Mouse (Mus musculus) testis, adult 10 weeks (tissue): ENCODE measurements around the gene Lag3. TPM values are rescaled to one million over a fixed set of nuclear protein-coding genes. Genes with fewer than 3 reads are reported as not detected.

Experiments used
- polyA plus RNA-seq: library from polyadenylated mRNA; stranded (reverse); fragments of 350-450 nt; fragmentation: Illumina TruSeq; extraction: RNeasy Lipid Tissue Mini Kit (QIAGEN cat#74804); gene quantifications from one replicate; pipeline ENCODE4 v1.2.3, GENCODE M21; 2014; ENCODE audit warnings: low read depth, low replicate concordance

The Lag3 gene
- polyA plus RNA-seq = not detected

DNA sequence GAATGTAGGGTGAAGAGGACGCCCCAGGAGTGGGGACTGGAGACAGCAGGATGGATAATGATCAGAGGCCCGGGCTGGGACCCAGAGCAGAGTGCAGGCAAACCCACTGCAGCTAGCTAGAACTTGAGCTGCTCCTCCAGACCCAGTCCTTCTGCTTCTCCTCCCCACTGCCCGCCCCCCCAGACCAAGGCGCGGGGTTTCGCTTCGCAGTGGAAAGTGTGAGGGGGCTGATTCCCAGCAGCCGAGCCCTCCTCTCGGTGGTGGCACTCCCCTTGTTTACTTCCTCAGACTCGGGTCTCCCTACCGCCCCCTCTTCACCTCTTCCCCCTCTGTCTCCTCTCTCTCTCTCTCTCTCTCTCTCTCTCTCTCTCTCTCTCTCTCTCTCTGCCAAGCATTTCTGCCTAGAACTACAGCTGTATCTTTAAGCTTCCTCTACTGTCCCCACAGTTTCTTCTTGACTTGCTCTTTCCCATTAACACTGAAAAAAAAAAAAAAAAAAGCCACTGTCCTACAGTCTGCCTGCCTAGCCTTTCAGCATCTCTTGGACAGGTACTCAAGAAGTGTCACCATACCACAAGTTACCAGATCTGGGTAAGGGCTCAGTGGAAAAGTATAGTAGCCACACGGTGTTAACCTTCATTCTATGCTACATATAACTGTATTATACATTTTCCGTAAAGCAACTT lies at the start of gene Lag3:
Gene Lag3 (minus strand): TSS at position 173 of the 686 bp plus-strand sequence.

GRCm38 (mm10) chr6:124930754-124931524 lies 19.4 kb upstream of the Lag3 start, which contains the start of gene Mlf2:
Gene Mlf2 (plus strand): TSS chr6:124931386.

GRCm38 (mm10) chr6:124919695-124920317 lies 8.3 kb upstream of the Lag3 start, which contains the start of gene Ptms:
Gene Ptms (minus strand): TSS chr6:124920103.

GRCm38 (mm10) chr6:124887986-124888385 lies 23.5 kb downstream of the Lag3 start, which contains the start of gene Cd4:
Gene Cd4 (minus strand): TSS chr6:124888221.

DNA sequence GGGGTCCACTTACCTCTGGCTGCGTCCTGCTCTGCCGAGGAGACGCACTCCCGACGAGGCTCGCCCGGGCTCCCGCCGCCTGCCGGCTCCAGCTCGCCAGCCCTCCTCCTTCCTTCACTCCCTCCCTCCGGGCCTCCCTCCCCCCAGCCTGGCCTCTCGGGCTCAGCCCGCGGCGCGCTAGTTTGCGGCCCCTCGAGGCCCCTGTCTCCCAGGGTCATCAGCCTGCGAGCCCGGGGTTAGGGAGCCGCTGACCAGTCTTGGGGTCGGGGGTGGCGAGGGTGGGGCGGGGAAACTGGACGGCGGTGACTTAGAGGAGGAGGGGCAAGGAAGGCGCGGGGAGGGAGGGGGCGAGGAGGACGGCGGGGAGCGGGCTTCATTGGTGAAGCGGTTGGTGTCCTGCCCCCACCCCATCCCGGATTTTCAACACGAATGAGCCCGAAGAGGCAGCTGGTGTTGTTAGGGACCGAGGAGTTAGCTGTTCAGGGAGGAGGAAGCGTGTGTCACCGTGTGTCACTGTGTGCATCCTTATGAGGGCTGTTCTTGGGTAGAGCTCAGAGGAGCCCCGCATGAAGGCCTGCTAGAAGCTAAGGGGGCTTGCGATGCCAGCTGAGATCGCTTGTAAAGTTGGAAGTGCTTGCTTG lies 47.7 kb downstream of the Lag3 start, which contains the start of gene Gpr162:
Gene Gpr162 (minus strand): TSS at position 326 of the 641 bp plus-strand sequence.

GRCm38 (mm10) chr6:124856916-124857839 lies 54.3 kb downstream of the Lag3 start, which contains the start of gene P3h3:
Gene P3h3 (minus strand): TSS chr6:124857752.

Other genes starting within 250 kb of the Lag3 start
- 102 TPM for gene Lpcat3, start 248.7 kb downstream of the Lag3 start, polyA plus RNA-seq
- 15.1 TPM for gene Emg1, start 199.5 kb downstream of the Lag3 start, polyA plus RNA-seq
- 13.8 TPM for gene Phb2, start 199.4 kb downstream of the Lag3 start, polyA plus RNA-seq
- 0.21 TPM for gene Ptpn6, start 173.0 kb downstream of the Lag3 start, polyA plus RNA-seq
- gene Grcc10, start 170.3 kb downstream of the Lag3 start, polyA plus RNA-seq = 9.6 TPM
- not detected for gene Gm45234, start 155.7 kb downstream of the Lag3 start, polyA plus RNA-seq
- 0.17 TPM for gene Atn1, start 155.2 kb downstream of the Lag3 start, polyA plus RNA-seq
- gene Eno2, start 142.0 kb downstream of the Lag3 start, polyA plus RNA-seq = 0.08 TPM
- gene Lrrc23, start 132.0 kb downstream of the Lag3 start, polyA plus RNA-seq = 112 TPM
- 0.45 TPM for gene Spsb2, start 103.0 kb downstream of the Lag3 start, polyA plus RNA-seq
- 41.8 TPM for gene Tpi1, start 97.4 kb downstream of the Lag3 start, polyA plus RNA-seq
- 18.4 TPM for gene Usp5, start 82.2 kb downstream of the Lag3 start, polyA plus RNA-seq
- 62.1 TPM for gene Cdca3, start 82.2 kb downstream of the Lag3 start, polyA plus RNA-seq
- not detected for gene Gnb3, start 71.4 kb downstream of the Lag3 start, polyA plus RNA-seq
- gene P3h3, start 54.0 kb downstream of the Lag3 start, polyA plus RNA-seq = not detected
- gene Gpr162, start 47.7 kb downstream of the Lag3 start, polyA plus RNA-seq = 0.39 TPM
- 0.28 TPM for gene Cd4, start 23.5 kb downstream of the Lag3 start, polyA plus RNA-seq
- gene Ptms, start 8.4 kb upstream of the Lag3 start, polyA plus RNA-seq = 19.0 TPM
- 2.7 TPM for gene Mlf2, start 19.7 kb upstream of the Lag3 start, polyA plus RNA-seq
- 36.9 TPM for gene Cops7a, start 53.8 kb upstream of the Lag3 start, polyA plus RNA-seq
- not detected for gene Pianp, start 85.0 kb upstream of the Lag3 start, polyA plus RNA-seq
- 25.2 TPM for gene Zfp384, start 97.4 kb upstream of the Lag3 start, polyA plus RNA-seq
- gene Ing4, start 128.1 kb upstream of the Lag3 start, polyA plus RNA-seq = 3.7 TPM
- 113 TPM for gene Acrbp, start 138.0 kb upstream of the Lag3 start, polyA plus RNA-seq
- not detected for gene Lpar5, start 156.2 kb upstream of the Lag3 start, polyA plus RNA-seq
- gene Chd4, start 184.3 kb upstream of the Lag3 start, polyA plus RNA-seq = 85.2 TPM
- gene Nop2, start 220.2 kb upstream of the Lag3 start, polyA plus RNA-seq = 3.4 TPM
- 9.8 TPM for gene Iffo1, start 233.5 kb upstream of the Lag3 start, polyA plus RNA-seq